Mouse (Mus musculus): ENCODE data around the gene Ctnnd2.

Gene Ctnnd2

GRCm38 (mm10) chr15:30512467-30512866 lies 340.1 kb downstream of the Ctnnd2 start:
- in situ Hi-C loops (cut with MboI, MseI) = no loop called here

- in situ Hi-C loops (cut with MboI, MseI) = no loop called here
Measured at GRCm38 (mm10) chr15:30513122-30513521, 340.7 kb downstream of the Ctnnd2 start.

GRCm38 (mm10) chr15:30515425-30515824 lies 343.0 kb downstream of the Ctnnd2 start:
- in situ Hi-C loops (cut with MboI, MseI) = no loop called here

DNA sequence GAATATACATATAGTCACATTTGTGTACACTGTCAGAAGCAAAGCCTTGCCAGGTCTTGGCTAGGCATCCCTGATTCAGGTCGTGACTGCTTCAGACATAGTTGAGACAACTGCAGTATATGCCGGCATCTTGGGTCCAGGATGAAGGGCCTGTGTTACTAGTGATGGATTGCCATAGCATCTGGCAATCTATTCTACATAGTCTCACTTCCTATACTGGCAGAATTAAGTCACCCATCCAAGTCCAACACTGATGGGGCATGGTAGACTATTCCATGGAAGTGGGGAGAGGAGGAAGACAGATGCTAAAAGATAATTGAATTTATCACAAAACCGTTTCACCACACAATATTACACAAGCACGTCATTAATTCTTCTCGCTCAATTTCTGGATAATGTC lies 369.1 kb downstream of the Ctnnd2 start:
- in situ Hi-C loops (cut with MboI, MseI) = no loop called here

DNA sequence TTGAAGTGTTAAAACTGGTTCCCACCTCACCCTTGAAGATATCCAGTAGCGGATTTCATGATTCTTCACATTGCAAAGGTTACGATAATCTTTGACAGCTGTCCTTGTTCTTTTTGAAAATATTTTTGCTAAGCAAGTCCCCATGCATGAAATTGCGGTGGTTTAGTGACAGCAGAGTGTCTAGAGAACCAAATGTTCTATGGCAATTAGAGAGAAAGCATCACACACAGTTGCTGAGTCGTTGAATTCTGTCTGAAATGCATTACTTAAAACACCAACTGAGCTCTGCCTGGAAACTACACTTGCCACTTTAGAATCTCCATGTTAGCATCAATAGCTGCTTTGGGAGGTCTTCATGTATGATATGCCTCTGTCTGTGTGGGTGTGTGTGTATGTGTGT lies 375.9 kb downstream of the Ctnnd2 start:
- in situ Hi-C loops (cut with MboI, MseI) = no loop called here

DNA sequence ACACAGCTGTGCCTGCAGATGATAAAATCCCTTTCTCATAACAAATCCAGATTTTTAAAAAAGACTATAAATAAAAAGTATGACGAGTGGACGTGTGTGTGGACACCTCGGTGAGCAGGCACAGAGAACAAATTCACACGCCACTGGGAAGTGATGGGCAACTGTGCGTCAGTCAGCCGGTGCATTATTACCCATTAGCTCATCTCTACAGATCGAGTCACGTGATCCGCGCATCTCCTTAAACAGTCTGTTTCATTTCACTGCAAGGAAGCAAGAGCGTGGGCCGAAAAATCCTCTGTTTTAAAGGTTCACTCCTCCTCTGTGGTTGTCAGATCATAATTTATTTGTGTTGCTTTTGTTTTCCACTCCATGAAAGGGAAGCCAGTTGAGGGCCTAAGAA lies 378.6 kb downstream of the Ctnnd2 start:
- in situ Hi-C loops (cut with MboI, MseI) = no loop called here

DNA sequence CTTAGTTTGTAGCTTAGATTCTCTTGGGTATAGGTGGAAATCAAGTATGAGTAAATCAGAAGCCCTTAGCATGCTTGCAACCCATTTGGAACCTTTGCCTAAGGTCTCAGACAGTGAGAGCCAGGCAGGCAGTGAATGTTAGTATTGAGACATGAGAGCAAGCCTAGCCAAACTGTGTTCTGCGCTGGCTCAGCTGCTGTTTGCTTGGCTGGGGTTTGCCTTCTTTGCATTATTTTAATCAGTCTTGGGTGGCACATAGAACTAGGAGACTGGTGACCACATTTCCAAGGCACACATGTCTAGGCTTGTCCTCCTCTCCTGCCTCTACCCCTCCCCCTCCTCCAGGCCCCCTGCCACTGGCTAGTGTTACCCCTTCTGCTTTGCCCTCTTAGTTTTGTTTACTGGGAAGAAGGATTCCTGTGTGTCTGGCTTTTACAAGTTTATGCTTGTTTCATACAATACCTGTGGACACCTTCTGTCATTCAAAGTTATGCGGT lies 381.6 kb downstream of the Ctnnd2 start:
- in situ Hi-C loops (cut with MboI, MseI) = no loop called here

- in situ Hi-C loops (cut with MboI, MseI) = no loop called here
Measured at GRCm38 (mm10) chr15:30555787-30556186, 383.4 kb downstream of the Ctnnd2 start.

DNA sequence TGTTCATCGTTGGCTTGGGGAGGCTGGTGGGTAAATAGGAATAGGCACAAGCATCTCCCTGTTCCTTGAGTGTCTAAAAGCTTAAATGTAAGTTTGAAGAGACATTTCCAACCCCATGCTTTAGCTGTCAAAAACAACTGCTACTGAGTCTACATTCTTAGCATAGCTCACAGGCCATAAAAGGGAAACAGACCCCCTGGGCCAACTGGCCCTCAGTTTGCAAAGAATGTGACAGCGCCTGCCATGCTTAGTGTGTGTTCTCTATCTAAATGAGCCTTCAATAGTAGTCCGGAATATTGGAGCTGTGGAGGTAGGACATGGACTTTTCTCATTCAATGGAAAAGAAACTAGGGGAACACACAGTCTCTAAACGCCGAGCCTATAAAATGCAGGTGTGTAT lies 390.0 kb downstream of the Ctnnd2 start:
- in situ Hi-C loops (cut with MboI, MseI) = no loop called here

- in situ Hi-C loops (cut with MboI, MseI) = no loop called here
Measured at GRCm38 (mm10) chr15:30564594-30564993, 392.2 kb downstream of the Ctnnd2 start.

- in situ Hi-C loops (cut with MboI, MseI) = no loop called here
Measured at GRCm38 (mm10) chr15:30570254-30570800, 397.9 kb downstream of the Ctnnd2 start.

- in situ Hi-C loops (cut with MboI, MseI) = no loop called here
Measured at GRCm38 (mm10) chr15:30587446-30587845, 415.1 kb downstream of the Ctnnd2 start.

- in situ Hi-C loops (cut with MboI, MseI) = no loop called here
Measured at GRCm38 (mm10) chr15:30590865-30591264, 418.5 kb downstream of the Ctnnd2 start.

DNA sequence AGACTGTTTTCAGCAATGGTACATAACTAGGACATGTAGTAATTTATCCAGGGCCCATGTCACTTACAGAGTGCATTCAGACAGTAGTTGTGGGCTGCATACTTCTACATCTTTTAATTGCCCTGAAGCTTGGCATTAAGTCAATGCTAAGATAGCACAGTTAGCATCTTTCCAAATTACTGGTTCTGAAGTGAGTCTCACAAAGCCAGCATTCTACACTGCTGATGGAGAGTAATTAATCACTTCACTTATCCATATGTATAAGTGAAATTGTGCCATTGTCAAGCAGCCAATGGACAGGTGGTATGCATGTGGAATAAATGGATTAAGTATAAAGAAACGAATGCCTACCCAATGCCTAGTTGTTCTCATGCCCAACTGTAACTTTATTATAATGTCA lies 423.1 kb downstream of the Ctnnd2 start:
- in situ Hi-C loops (cut with MboI, MseI) = no loop called here

GRCm38 (mm10) chr15:30610613-30611012 lies 438.2 kb downstream of the Ctnnd2 start:
- in situ Hi-C loops (cut with MboI, MseI) = loop anchor here (10.0 kb wide), 1 partner anchor 604 kb away; no protein-coding TSS in a partner anchor

GRCm38 (mm10) chr15:30615451-30615850 lies 443.1 kb downstream of the Ctnnd2 start:
- in situ Hi-C loops (cut with MboI, MseI) = loop anchor here (10.0 kb wide), 1 partner anchor 599 kb away; no protein-coding TSS in a partner anchor

GRCm38 (mm10) chr15:30616861-30617260 lies 444.5 kb downstream of the Ctnnd2 start:
- in situ Hi-C loops (cut with MboI, MseI) = loop anchor here (10.0 kb wide), 1 partner anchor 598 kb away; no protein-coding TSS in a partner anchor

DNA sequence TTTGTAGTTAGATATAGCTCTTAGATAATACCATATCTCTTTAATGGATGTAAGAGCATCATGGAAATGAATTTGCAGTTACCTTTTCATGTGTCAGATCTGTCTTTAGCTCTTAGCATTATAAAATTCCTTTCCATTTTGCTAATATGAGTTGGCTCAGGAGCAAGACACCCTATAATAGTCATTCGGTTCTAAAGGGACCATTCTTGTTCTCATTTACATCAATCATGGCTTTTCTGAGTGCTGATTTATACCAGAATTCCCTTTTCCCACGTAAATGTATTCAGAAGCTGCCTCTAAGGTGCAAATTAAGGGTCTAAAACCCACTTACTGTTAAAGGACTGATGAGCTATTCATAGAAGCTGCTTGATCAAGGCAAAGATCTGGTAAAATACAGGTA lies 445.5 kb downstream of the Ctnnd2 start:
- in situ Hi-C loops (cut with MboI, MseI) = loop anchor here (10.0 kb wide), 1 partner anchor 597 kb away; no protein-coding TSS in a partner anchor

DNA sequence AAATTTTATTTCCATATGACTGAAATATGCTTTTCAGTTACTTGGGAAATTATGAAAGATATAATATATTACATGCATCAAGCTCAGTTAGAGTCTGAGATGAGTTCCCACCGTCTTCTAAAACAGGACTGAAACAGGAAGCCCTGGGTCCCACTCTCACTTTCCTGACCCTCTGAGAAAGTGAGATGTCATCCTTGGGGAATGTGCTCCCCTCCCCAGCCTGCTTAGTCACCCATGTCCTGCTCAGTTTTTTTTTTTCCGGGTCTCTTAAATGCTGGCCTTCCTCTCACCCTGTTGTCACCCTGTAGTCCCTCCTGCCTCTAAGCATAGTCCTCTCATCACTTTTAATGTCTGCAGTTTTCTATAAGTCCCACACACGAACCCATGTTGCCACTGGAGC lies 456.1 kb downstream of the Ctnnd2 start:
- in situ Hi-C loops (cut with MboI, MseI) = no loop called here

- in situ Hi-C loops (cut with MboI, MseI) = no loop called here
Measured at GRCm38 (mm10) chr15:30632113-30632735, 459.8 kb downstream of the Ctnnd2 start.

DNA sequence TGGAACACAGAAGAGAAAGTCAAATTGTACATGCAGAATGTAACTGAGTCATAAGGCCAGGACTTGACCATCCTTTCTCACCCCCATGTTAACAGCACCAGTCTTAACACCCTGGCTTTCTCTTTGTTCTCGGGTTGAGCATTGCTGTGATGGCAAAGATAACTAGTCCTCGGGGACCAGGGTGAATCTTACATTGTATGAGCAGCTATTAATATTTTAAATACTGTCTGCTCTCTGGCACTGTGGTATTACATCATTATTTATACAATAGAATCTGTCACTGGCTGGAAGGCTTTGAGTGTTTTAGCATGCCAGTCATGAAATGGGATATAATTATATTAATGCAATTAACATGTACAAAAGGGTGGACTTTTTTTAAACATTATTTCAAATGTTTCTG lies 461.5 kb downstream of the Ctnnd2 start:
- in situ Hi-C loops (cut with MboI, MseI) = no loop called here

- in situ Hi-C loops (cut with MboI, MseI) = no loop called here
Measured at GRCm38 (mm10) chr15:30634522-30634921, 462.1 kb downstream of the Ctnnd2 start.

GRCm38 (mm10) chr15:30640651-30641050 lies 468.3 kb downstream of the Ctnnd2 start:
- in situ Hi-C loops (cut with MboI, MseI) = no loop called here

Measured in regulatory T cell (primary cell).